Mouse (Mus musculus) heart, postnatal 36 days (tissue): ENCODE results near the gene Dgkz. TPM values are rescaled to one million over a fixed set of nuclear protein-coding genes. Genes with fewer than 3 reads are reported as not detected.

ENCODE experiments used
- DNase-seq, 2 experiments: peaks; one replicate each; pipeline ENCODE4 v3.0.0; 2021 to 2022
- intact Hi-C: fragments of 180-260 bp; cut with DNase I; formaldehyde crosslinking; loops from one replicate; pipeline ENCODE4 v1.15.1; 2025
- microRNA-seq, 2 experiments: library from miRNA; unstranded; fragments of <30 nt; microRNA quantifications; one replicate each; pipeline ENCODE4 v1.2.0; 2021; ENCODE audit warnings: borderline number of aligned reads in 2 of 2
- total RNA-seq, 2 experiments: library from RNA; stranded (reverse); gene quantifications; 2 replicates each; pipeline ENCODE4 v1.2.3; 2021

Dgkz gene
- total RNA-seq, 2 experiments from 2014 or later: 48.4 to 51.2 TPM

- intact Hi-C loops: no loop called here
Observed at GRCm38 (mm10) chr2:91897968-91898367, 77.7 kb downstream of the Dgkz start.

GRCm38 (mm10) chr2:91895401-91895800 is 80.3 kb downstream of the Dgkz start:
- intact Hi-C loops: no loop called here
- no peak for DNase-seq

More at GRCm38 (mm10) chr2:91897968-91898367, 77.7 kb downstream of the Dgkz start:
- DNase-seq: no peak

- intact Hi-C loops: no loop called here
Observed at GRCm38 (mm10) chr2:91894716-91895115, 80.9 kb downstream of the Dgkz start.

GRCm38 (mm10) chr2:91884616-91885015 is 91.0 kb downstream of the Dgkz start:
- DNase-seq: no peak
- intact Hi-C loops: no loop called here

More at GRCm38 (mm10) chr2:91894716-91895115, 80.9 kb downstream of the Dgkz start:
- DNase-seq: no peak

GRCm38 (mm10) chr2:91883961-91884360 is 91.7 kb downstream of the Dgkz start:
- no peak for DNase-seq
- intact Hi-C loops: no loop called here

Small RNA genes within 50 kb of the gene (microRNA-seq; reads per million reads assigned to microRNA genes)
- gene Mir6999: 0 reads per million in 2 experiments

Other genes starting within 250 kb of the Dgkz start
- 10 to 100 TPM; 14.2 to 18.0 TPM for gene Ambra1, start 245.7 kb downstream of the Dgkz start, total RNA-seq
- not detected for gene Chrm4, start 48.6 kb downstream of the Dgkz start, total RNA-seq
- gene Mdk, start 43.6 kb downstream of the Dgkz start, total RNA-seq: 1 to 10 TPM; 2.4 to 3.9 TPM
- not detected for gene Gm9821, start 30.2 kb downstream of the Dgkz start, total RNA-seq
- 1 to 10 TPM; 4.4 TPM for gene Creb3l1, start 48.6 kb upstream of the Dgkz start, total RNA-seq
- 10 to 100 TPM; 24.8 to 30.1 TPM for gene Phf21a, start 117.3 kb upstream of the Dgkz start, total RNA-seq